Comparison of ENCODE assay signal across 26 mouse cellular contexts in genomic region chrX:161952356-161952755, GRCm38 (mm10).
DNase-seq lines count a peak whose midpoint lies in the region; ATAC-seq and TF ChIP-seq lines count a peak whose summit lies in the region.
"Had no signal": no experiment of that assay in that cellular context is flagged by ENCODE, and none has a peak within 500 bp of the region (broad histone marks: within the 10 kb centered on the region; RNA-seq: fewer than 3 reads in every experiment).

No protein-coding gene starts in this region.

- no peaks in the 10 kb centered on the region for H3K9me3 ChIP-seq in forebrain, postnatal 0 days (ENCODE audit: low read length)
- H3K9me3 ChIP-seq in forebrain, embryonic 15.5 days = no peaks in the 10 kb centered on the region
- H3K9me3 ChIP-seq in kidney, embryonic 15.5 days (replicated peaks) = no peaks in the 10 kb centered on the region
- H3K9me3 ChIP-seq: embryonic facial prominence, embryonic 12.5 days; embryonic facial prominence, embryonic 15.5 days; forebrain, embryonic 13.5 days; heart, embryonic 10.5 days; heart, embryonic 13.5 days; hindbrain, embryonic 12.5 days; hindbrain, embryonic 15.5 days had no signal

- H3K27ac ChIP-seq in forebrain, postnatal 0 days (ENCODE audit: low read depth, low read length) = no peak overlapping the region
- H3K27ac ChIP-seq in forebrain, embryonic 15.5 days (replicated peaks) = no peak overlapping the region
- H3K27ac ChIP-seq in kidney, embryonic 15.5 days = no peak overlapping the region
- H3K27ac ChIP-seq: embryonic facial prominence, embryonic 12.5 days; embryonic facial prominence, embryonic 15.5 days; forebrain, embryonic 13.5 days; heart, adult 2 months; heart, embryonic 10.5 days; heart, embryonic 13.5 days; hindbrain, embryonic 12.5 days; hindbrain, embryonic 15.5 days had no signal

- no peaks in the 10 kb centered on the region for H3K4me1 ChIP-seq in forebrain, postnatal 0 days (ENCODE audit: insufficient read depth)
- H3K4me1 ChIP-seq in forebrain, embryonic 15.5 days = no peaks in the 10 kb centered on the region
- no peaks in the 10 kb centered on the region for H3K4me1 ChIP-seq in kidney, embryonic 15.5 days
- H3K4me1 ChIP-seq: embryonic facial prominence, embryonic 12.5 days; embryonic facial prominence, embryonic 15.5 days; forebrain, embryonic 13.5 days; heart, embryonic 10.5 days; heart, embryonic 13.5 days; hindbrain, embryonic 15.5 days had no signal

- no peak overlapping the region for H3K4me3 ChIP-seq in forebrain, postnatal 0 days (ENCODE audit: low read depth, low read length)
- no peak overlapping the region for H3K4me3 ChIP-seq in forebrain, embryonic 15.5 days
- H3K4me3 ChIP-seq in kidney, embryonic 15.5 days (replicated peaks) = no peak overlapping the region
- H3K4me3 ChIP-seq: embryonic facial prominence, embryonic 12.5 days; embryonic facial prominence, embryonic 15.5 days; forebrain, embryonic 13.5 days; heart, adult 2 months; heart, embryonic 10.5 days; heart, embryonic 13.5 days; hindbrain, embryonic 12.5 days; hindbrain, embryonic 15.5 days had no signal

- no peak; the same call in 1 of the 2 replicates for ATAC-seq in forebrain, postnatal 0 days
- ATAC-seq in forebrain, embryonic 15.5 days (replicated peaks) = no peak
- no peak for ATAC-seq in kidney, embryonic 15.5 days (replicated peaks; ENCODE audit: low FRiP score)
- ATAC-seq: activated CD4-positive, CD25-positive, alpha-beta regulatory T cell, adult 4 months; CD4-positive, CD25-positive, alpha-beta regulatory T cell, adult 4 months; forebrain, embryonic 13.5 days; intestine, postnatal 0 days had no signal

- TF ChIP-seq CTCF in forebrain, postnatal 0 days (IDR thresholded peaks at IDR 0.05; ENCODE audit: low read depth) = no peak

- no peak overlapping the region for H3K4me2 ChIP-seq in forebrain, postnatal 0 days (ENCODE audit: low read depth)
- no peak overlapping the region for H3K4me2 ChIP-seq in forebrain, embryonic 15.5 days (replicated peaks)
- H3K4me2 ChIP-seq in kidney, embryonic 15.5 days = no peak overlapping the region
- H3K4me2 ChIP-seq: embryonic facial prominence, embryonic 12.5 days; embryonic facial prominence, embryonic 15.5 days; forebrain, embryonic 13.5 days; heart, embryonic 13.5 days; hindbrain, embryonic 12.5 days; hindbrain, embryonic 15.5 days had no signal

- H3K9ac ChIP-seq in forebrain, postnatal 0 days = no peak overlapping the region
- no peak overlapping the region for H3K9ac ChIP-seq in forebrain, embryonic 15.5 days (replicated peaks)
- H3K9ac ChIP-seq in kidney, embryonic 15.5 days = no peak overlapping the region
- H3K9ac ChIP-seq: embryonic facial prominence, embryonic 12.5 days; embryonic facial prominence, embryonic 15.5 days; forebrain, embryonic 13.5 days; heart, embryonic 13.5 days; hindbrain, embryonic 12.5 days; hindbrain, embryonic 15.5 days had no signal

- no peaks in the 10 kb centered on the region; the same call in 1 of the 2 replicates for H3K27me3 ChIP-seq in forebrain, postnatal 0 days (ENCODE audit: insufficient read depth, low read length)
- H3K27me3 ChIP-seq in forebrain, embryonic 15.5 days = no peaks in the 10 kb centered on the region
- peaks cover 48% of the 10 kb centered on the region for H3K27me3 ChIP-seq in kidney, embryonic 15.5 days
- H3K27me3 ChIP-seq: embryonic facial prominence, embryonic 12.5 days had no signal

- DNase-seq in forebrain, postnatal 0 days = peak; percentile 59
- DNase-seq in left cerebral cortex, postnatal 14 days (ENCODE audit: low spot score in 2 of 2) = peak; percentile 4 to 12
- no peak for DNase-seq in left cerebral cortex, adult 11 months (ENCODE audit: low spot score)
- DNase-seq in telencephalon, adult 2 months (ENCODE audit: low read depth, low spot score) = peak; percentile 22
- DNase-seq: adrenal gland, adult 8-10 months; adrenal gland, postnatal 25 days; cerebellum, adult 11 months; cerebellum, adult 2 months; cerebellum, adult 9-11 months; cerebellum, postnatal 25 days; gastrocnemius, postnatal 10 days; gastrocnemius, postnatal 36 days; heart, adult 2 months; heart, postnatal 14 days had no signal

- no peaks in the 10 kb centered on the region for H3K36me3 ChIP-seq in forebrain, postnatal 0 days (ENCODE audit: insufficient read depth)
- H3K36me3 ChIP-seq in forebrain, embryonic 15.5 days = no peaks in the 10 kb centered on the region
- H3K36me3 ChIP-seq in kidney, embryonic 15.5 days = no peaks in the 10 kb centered on the region
- H3K36me3 ChIP-seq: embryonic facial prominence, embryonic 12.5 days; embryonic facial prominence, embryonic 15.5 days; heart, embryonic 10.5 days; heart, embryonic 13.5 days; hindbrain, embryonic 12.5 days; hindbrain, embryonic 15.5 days had no signal

- intact Hi-C loops in left cerebral cortex, postnatal 14 days (cut with DNase I) = no loop called here
